Mouse (Mus musculus): ENCODE measurements around the gene Gm28539.

Gene Gm28539

DNA sequence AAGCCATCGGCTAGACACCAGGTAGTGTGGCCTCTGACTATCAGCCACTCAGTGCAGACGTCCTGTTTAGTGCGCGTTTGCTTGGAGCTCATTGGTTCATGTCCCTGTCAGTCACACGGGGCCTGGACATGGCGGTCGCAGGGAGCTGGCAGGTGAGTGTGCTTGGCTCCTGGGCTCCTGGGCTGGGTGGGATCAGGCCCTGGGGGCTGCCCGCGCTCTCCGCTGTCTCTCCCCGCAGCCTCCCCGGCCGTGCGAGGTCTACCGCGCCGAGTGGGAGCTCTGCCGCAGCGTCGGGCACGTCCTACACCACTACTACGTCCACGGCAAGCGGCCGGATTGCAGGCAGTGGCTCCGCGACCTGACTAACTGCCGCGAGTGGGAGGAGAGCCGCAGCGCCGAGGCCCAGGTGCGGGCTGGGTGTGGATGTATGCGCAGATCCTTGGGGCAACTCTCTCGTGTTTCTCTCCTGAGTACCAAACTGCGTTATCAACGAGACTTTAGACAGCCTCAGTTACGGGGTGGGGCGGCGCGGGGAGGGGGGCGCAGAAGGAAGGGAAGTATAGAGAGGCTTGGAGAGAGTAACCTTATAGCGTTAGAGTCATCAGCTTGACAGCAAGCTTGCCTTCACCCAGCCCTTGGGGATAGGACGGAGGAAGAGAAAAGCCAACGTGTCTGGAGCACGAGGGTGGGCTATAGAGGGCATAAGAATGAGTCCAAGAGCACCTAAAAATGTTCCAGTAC is at the start of gene Gm28539, which contains the start of gene 2510002D24Rik:
Gene Gm28539, plus strand, starts transcription at position 117 of the 741 bp plus-strand sequence.
Gene 2510002D24Rik, plus strand, starts transcription at position 111 of the 741 bp plus-strand sequence.
- peak; percentile 87 to 91 for DNase-seq (ENCODE audit: low spot score in 2 of 2)

GRCm38 (mm10) chr16:18786652-18787051 is 49.7 kb upstream of the Gm28539 start:
- DNase-seq (ENCODE audit: low spot score in 2 of 2): no peak

GRCm38 (mm10) chr16:18788627-18789406 is 47.6 kb upstream of the Gm28539 start:
- DNase-seq (ENCODE audit: low spot score in 2 of 2): no peak

GRCm38 (mm10) chr16:18795223-18795899 is 41.0 kb upstream of the Gm28539 start:
- DNase-seq (ENCODE audit: low spot score in 2 of 2): peak in 1 of 2 experiments; percentile 18

DNA sequence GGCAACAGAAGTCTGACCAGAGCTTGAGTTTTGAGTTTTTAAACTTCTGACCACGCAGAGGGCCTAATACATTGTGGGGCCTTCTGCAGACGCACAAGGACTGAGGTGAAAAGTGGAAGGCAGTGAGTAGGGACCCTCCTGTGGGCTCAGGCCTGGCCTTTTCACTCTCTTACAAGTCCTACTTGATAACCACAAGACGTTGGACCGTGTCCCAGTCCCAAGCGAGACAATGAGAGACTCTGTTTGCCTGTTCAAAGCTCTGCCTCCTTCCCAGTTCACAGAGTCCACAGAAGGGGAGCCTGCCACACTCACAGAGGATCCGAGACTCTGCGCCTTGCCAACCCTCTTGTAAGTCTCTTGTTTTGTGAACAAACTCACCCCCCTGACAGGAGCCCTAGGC is 39.7 kb upstream of the Gm28539 start:
- no peak for DNase-seq (ENCODE audit: low spot score in 2 of 2)

DNA sequence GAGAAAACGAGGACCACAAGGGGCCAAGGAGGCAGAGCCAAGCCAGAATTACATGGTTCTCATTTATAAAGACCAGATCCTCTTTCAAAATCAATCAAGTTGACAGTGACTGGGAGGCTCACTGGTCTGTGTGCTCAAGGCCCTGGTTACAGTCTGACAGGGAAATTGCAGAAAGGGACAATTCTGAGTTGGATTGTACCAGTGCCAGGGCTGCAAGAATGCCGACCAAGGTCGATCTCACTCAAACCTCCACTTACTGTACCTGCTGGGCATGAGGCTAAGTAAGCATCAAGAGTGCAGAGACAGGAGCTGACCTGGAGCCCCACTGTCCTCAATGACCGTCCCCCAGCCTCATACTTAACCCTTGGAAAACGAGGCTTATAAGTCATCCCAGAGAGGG is 38.2 kb upstream of the Gm28539 start:
- DNase-seq (ENCODE audit: low spot score in 2 of 2): no peak

DNA sequence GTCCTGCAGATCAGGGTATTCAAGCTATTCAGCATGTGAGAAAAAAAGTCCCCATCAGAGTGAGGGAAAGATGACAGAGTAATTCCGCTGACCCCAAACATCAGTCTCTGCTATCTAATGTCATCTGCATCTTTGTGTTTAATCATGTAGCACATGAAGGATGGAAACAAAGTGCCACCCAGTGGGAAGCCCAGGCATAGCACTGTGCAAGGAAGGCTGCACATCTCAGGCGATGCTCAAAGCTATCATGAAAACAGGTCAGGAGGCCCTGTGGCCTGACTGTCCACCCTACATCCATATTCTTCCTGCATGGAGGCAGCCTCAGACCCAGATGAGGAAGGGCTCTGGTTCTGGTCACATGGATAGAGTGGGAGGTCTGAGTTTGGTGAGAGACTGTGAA is 37.5 kb upstream of the Gm28539 start:
- DNase-seq (ENCODE audit: low spot score in 2 of 2): peak; percentile 58 to 78

- no peak for DNase-seq (ENCODE audit: low spot score in 2 of 2)
These were observed 30.6 kb upstream of the Gm28539 start for GRCm38 (mm10) chr16:18805746-18806145.

GRCm38 (mm10) chr16:18809001-18809400 is 27.4 kb upstream of the Gm28539 start:
- DNase-seq (ENCODE audit: low spot score in 2 of 2): no peak

DNA sequence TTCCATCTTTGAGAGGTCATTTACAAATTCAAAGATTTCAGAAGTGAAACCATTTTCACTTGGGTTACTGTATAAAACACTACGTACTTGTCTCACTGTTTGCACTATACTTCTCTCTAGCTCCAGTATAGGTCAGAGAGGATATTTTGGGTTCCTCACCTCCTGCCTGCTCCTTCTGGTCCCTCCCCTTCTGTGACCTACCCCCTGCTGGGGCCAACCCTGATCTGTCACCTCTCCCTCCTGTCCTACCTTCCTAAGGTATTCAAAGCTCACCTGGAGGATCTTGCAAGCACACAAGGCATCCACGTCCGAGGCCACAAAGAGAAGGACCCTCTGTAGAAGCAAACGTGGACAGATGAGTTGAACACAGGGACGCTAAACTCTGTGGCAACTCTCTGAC is 25.4 kb upstream of the Gm28539 start:
- DNase-seq (ENCODE audit: low spot score in 2 of 2): no peak

DNA sequence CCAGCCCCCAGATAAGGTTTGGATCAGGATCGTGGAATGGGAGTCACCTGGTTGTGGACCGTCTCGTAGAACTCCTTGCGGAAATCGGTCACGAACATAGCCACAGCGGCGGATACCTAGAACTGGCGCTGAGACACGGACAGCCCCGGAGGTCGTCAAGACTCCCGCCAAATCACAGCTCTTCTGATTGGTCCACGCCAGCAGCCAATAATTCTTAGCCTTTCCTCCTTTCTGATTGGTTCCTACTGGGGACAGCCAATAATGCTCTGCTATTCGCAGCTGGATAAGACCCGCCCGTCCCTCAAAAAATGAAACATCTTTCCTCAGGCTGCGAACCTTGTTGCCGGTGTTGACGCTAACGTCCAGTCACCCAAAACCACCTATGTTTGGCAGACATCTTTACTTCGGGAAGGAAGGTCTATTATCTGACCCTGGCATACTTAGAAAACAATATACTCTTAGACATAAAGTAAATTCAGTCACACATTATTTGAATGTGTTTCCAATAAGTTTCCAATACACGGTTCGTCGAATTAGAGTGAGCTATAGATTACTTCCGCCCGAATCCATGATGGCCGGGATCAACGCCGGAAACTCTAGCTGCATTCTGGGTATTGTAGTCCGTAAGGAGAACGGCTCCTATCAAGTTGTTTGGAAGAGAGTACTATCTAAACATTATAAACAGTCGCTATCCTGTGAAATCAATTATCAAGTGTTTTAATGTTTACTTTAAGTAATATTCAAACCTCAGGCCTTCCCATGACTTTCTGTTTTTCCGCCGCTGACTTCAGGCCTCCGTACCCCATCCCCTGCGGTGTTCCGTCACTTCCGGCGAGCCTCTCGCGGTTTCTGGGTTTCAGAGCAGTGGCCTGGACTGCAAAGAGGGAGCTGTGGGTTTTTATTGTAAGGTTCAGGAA is 24.7 kb upstream of the Gm28539 start, which contains the start of the genes Ufd1 and Cdc45:
Gene Ufd1, plus strand, starts transcription at position 312 of the 917 bp plus-strand sequence.
Gene Cdc45, minus strand, starts transcription at position 520 of the 917 bp plus-strand sequence.
- DNase-seq (ENCODE audit: low spot score in 2 of 2): peak; percentile 79 to 89

DNA sequence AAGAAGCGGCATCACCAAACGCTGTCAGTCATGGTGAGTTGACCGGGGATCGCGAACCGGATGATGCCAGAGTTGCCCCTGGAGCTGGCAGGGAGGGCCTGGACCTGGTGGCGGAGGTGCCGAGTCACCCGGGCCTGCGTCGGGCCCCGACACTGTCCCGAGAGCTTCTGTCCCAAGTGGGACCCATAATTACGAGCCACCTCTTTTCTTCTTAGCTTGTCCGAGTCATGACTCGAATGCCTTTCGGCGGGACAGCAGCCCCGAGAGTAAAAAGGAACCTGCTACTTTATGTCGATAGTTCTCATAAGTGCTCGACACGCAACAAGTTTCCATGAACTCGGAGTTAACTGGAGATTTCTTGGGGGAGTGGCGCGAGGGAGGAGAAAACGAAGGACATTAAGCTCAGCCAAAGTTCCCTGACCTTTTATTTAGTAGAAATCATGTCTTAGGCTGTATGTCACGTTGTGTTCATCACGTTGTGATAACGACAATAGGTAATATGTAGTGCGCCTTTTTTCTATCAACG is 23.9 kb upstream of the Gm28539 start:
- DNase-seq (ENCODE audit: low spot score in 2 of 2): no peak

DNA sequence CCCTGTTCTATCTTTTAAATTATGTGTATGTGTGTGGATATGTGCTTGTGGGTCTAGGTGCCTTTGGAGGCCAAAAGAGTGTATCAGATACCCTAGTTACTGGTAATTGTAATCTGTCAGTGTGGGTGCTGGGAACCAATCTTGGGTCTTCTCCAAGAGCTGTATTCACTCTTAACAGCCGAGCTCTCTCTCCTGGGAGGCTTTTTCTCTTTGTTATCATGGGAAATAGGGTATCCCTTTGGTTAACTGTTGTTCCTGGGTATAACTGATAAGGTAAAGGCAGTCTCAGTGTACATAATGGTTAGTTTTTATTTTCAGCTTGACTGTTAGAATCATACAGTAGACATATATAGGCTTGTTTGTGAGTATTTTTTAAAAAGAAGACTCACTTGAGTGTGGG is 14.0 kb upstream of the Gm28539 start:
- no peak for DNase-seq (ENCODE audit: low spot score in 2 of 2)

DNA sequence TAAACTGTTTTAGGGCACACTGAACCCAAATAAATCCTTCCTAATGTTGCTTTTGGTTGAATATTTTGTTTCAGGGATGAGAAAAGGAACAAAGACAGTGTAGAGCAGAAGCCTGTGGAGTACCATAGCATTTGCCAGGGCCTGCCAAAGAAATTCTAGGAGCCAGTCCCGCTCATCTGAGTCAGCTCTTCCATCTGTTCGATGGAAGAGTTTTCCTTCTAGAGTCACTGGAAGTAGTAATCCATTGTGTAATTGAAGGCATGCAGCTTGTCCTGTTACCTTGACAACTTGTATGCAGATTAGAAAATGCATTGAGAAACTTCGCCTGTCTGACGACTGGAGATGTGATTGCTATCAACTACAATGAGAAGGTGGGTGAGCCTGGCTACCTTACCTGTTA is 13.5 kb upstream of the Gm28539 start:
- no peak for DNase-seq (ENCODE audit: low spot score in 2 of 2)

- DNase-seq (ENCODE audit: low spot score in 2 of 2): no peak
These were observed 7.8 kb upstream of the Gm28539 start for GRCm38 (mm10) chr16:18828630-18829029.

DNA sequence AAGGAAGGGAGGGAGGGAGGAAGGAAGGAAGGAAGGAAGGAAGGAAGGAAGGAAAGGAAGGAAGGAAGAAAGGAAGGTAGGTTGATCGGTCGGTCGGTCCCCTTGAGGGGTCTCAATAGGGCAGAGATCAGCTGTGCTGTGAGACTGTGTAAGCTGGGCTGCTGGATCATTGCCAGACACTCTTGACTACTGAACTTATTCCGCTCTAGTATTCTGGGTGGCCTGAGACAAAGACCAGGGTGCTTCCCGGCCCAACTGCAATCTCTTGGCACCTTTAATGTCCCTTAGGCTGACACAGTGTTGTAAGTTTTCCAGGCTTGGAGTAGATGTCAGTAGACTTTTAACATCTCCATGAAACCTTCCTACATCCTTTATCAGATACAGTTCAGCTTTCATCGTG is 7.3 kb upstream of the Gm28539 start:
- no peak for DNase-seq (ENCODE audit: low spot score in 2 of 2)

DNA sequence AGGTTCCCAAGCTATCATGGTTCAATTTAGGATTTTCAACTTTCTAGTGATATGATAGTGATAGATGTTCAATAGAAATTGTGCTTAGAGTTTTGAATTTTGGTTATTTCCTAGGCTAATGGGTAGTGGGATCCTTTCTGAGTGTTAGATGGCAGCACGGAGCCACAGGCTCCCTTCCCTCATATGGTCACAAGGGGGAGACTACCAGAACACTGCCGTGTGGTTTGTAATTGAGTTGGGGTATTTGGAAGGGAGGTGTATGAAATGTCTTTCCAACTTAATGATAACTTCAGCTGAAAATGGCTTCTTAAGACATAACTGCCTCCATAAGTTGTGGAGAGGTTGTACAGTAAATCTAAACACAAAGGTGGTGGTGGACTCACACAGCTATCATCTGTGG is 2.9 kb upstream of the Gm28539 start:
- DNase-seq (ENCODE audit: low spot score in 2 of 2): no peak

DNA sequence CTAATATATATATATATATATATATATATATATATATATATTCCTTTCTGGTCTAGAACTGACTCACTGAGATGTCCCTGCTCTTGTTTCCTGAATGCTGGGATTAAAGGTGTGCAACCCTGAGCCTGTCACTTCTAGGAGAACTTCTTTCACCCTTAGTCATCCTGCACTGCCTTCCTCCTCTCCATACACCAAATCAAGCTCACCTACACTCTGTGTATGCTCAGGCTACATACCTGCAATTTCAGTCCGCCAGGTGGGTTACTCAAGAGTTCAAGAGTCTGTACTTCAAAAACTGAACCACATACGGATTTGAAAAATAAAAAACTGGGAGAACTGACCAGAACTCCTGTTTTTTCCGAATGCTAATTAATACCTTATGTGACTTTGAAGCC is 314 bp upstream of the Gm28539 start:
- no peak for DNase-seq (ENCODE audit: low spot score in 2 of 2)

GRCm38 (mm10) chr16:18838346-18838745 is 2.0 kb downstream of the Gm28539 start:
- DNase-seq (ENCODE audit: low spot score in 2 of 2): no peak

DNA sequence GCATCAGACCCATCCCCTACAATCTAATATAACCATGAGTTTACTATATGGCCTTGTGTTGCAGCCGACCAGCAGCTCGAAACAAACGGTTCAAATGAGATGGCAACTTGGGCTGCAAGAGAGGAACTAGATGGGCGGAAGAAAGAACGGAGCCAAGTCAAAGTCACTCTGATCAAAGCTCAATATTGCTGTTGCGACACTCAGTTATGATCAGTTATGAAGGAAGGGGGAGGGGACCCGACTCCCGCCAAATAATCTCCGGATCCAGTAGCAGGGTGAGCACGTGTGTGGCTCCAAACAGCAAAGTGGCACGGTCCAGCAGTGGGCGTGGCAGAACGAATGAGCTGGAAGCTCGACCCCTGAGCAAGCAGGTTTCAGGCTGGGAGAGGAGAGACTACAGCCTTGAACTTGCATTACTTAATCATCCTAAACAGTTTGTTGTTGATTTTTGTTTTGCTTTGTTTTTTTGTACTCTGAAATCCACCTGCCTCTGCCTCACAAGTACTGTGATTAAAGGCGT is 10.0 kb downstream of the Gm28539 start:
- no peak for DNase-seq (ENCODE audit: low spot score in 2 of 2)

All from frontal cortex, postnatal 14 days (tissue).